Mouse (Mus musculus) embryonic facial prominence, embryonic 14.5 days (tissue): Measurements from ENCODE around the gene Immt. TPM values are rescaled to one million over a fixed set of nuclear protein-coding genes. Genes with fewer than 3 reads are reported as not detected.
"Not testable (repeated sequence)": the region's sequence is repeated elsewhere in the genome, so short reads cannot be mapped to it uniquely, and the experiment has no call there.

ENCODE experiments used
- ATAC-seq: fragments of 200-750 bp; cut with Nextera tagmentation; 2 replicates; pipeline ENCODE4 v1.8.0; 2017; ENCODE audit warnings: low read depth, moderate number of reproducible peaks, moderate TSS enrichment
- DNase-seq: peaks from one replicate; pipeline ENCODE4 v3.0.0-alpha.2; 2015; ENCODE audit warnings: low spot score
- H3K27ac ChIP-seq: fragments of 300-500 bp; sonication (generic); replicated peaks from 2 replicates; pipeline ENCODE4 v1.5.1; 2014; ENCODE audit warnings: low read depth, mild to moderate bottlenecking, low read length, moderate library complexity
- H3K27me3 ChIP-seq: fragments of 300-500 bp; sonication (generic); replicated peaks from 2 replicates; pipeline ENCODE4 v1.6.1; 2014; ENCODE audit warnings: low read length; ENCODE audit not compliant: control insufficient read depth, insufficient read depth
- H3K36me3 ChIP-seq: fragments of 300-500 bp; sonication (generic); 2 replicates; pipeline ENCODE4 v1.6.1; 2014; ENCODE audit warnings: low read length, mixed read lengths; ENCODE audit not compliant: control insufficient read depth, insufficient read depth
- H3K4me1 ChIP-seq: fragments of 300-500 bp; sonication (generic); 2 replicates; pipeline ENCODE4 v1.6.1; 2014; ENCODE audit warnings: antibody characterized with exemption, low read length; ENCODE audit not compliant: control insufficient read depth, insufficient read depth
- H3K4me2 ChIP-seq: fragments of 300-500 bp; sonication (generic); 2 replicates; pipeline ENCODE4 v1.6.1; 2014; ENCODE audit warnings: low read depth, mild to moderate bottlenecking, low read length, moderate library complexity, mixed read lengths
- H3K4me3 ChIP-seq: fragments of 300-500 bp; sonication (generic); 2 replicates; pipeline ENCODE4 v1.5.1; 2014; ENCODE audit warnings: low read depth, mild to moderate bottlenecking, low read length
- H3K9ac ChIP-seq: fragments of 300-500 bp; sonication (generic); 2 replicates; pipeline ENCODE4 v1.6.1; 2014; ENCODE audit warnings: low read depth, mild to moderate bottlenecking, low read length, moderate library complexity, mixed read lengths
- H3K9me3 ChIP-seq: fragments of 300-500 bp; sonication (generic); 2 replicates; pipeline ENCODE4 v1.6.1; 2016; ENCODE audit warnings: low read length; ENCODE audit not compliant: control insufficient read depth
- WGBS: fragments of 180-500 bp; shearing (Covaris S2); extraction: QIAGEN DNeasy Blood & Tissue Kit; methylation state at CpG from one replicate; pipeline ENCODE4 v1.1.7; 2014; 5-methylcytosine and 5-hydroxymethylcytosine counted together
- polyA plus RNA-seq: library from polyadenylated mRNA; unstranded; fragments of >200 nt; fragmentation: Nextera tagmentation; extraction: Ambion mirVana; gene quantifications from 2 replicates; pipeline ENCODE4 v1.2.1, GENCODE M21; 2014

Gene Immt
- polyA plus RNA-seq, 1 experiment from 2014 or later, result 160 TPM

- ATAC-seq, H3K9me3 ChIP-seq, H3K27me3 ChIP-seq, H3K4me1 ChIP-seq, H3K4me2 ChIP-seq, H3K4me3 ChIP-seq, H3K27ac ChIP-seq, DNase-seq, H3K9ac ChIP-seq: not testable (repeated sequence)
- 87% methylated on average over 5 of the region's 5 CpGs for WGBS
- peaks cover 88% of the 10 kb centered on the region for H3K36me3 ChIP-seq
These were observed 94.1 kb downstream of the Immt start for GRCm38 (mm10) chr6:71925233-71925632.

Other genes starting within 250 kb of the Immt start
- 27.7 and 34.9 TPM in 2 replicates for gene Kdm3a, start 198.3 kb upstream of the Immt start, polyA plus RNA-seq
- 28.4 and 29.3 TPM in 2 replicates for gene Reep1, start 123.8 kb upstream of the Immt start, polyA plus RNA-seq
- 61.9 and 63.6 TPM in 2 replicates for gene Mrpl35, start 4.4 kb upstream of the Immt start, polyA plus RNA-seq
- 84.6 and 92.6 TPM in 2 replicates for gene Ptcd3, start 77.4 kb downstream of the Immt start, polyA plus RNA-seq
- 28.9 and 31.5 TPM in 2 replicates for gene Polr1a, start 77.7 kb downstream of the Immt start, polyA plus RNA-seq